Mouse (Mus musculus) forebrain, embryonic 13.5 days (tissue): Measurements from ENCODE around the gene Msmp. TPM values are rescaled to one million over a fixed set of nuclear protein-coding genes. Genes with fewer than 3 reads are reported as not detected.
"Not testable (repeated sequence)": the region's sequence is repeated elsewhere in the genome, so short reads cannot be mapped to it uniquely, and the experiment has no call there.

ENCODE experiments used
- ATAC-seq: fragments of 200-750 bp; cut with Nextera tagmentation; 2 replicates; pipeline ENCODE4 v1.8.0; 2017
- H3K27ac ChIP-seq: fragments of 300-500 bp; sonication (generic); 2 replicates; pipeline ENCODE4 v1.5.1; 2015; ENCODE audit warnings: inconsistent platforms, mild to moderate bottlenecking, moderate library complexity
- H3K27me3 ChIP-seq: fragments of 300-500 bp; sonication (generic); 2 replicates; pipeline ENCODE4 v1.6.1; 2015; ENCODE audit warnings: mild to moderate bottlenecking, inconsistent platforms
- H3K36me3 ChIP-seq: fragments of 300-500 bp; sonication (generic); 2 replicates; pipeline ENCODE4 v1.6.1; 2015; ENCODE audit warnings: mild to moderate bottlenecking, inconsistent platforms; ENCODE audit not compliant: poor library complexity, severe bottlenecking
- H3K4me1 ChIP-seq: fragments of 300-500 bp; sonication (generic); 2 replicates; pipeline ENCODE4 v1.6.1; 2015; ENCODE audit warnings: inconsistent platforms
- H3K4me2 ChIP-seq: fragments of 300-500 bp; sonication (generic); 2 replicates; pipeline ENCODE4 v1.6.1; 2015; ENCODE audit warnings: inconsistent platforms, mild to moderate bottlenecking, moderate library complexity
- H3K4me3 ChIP-seq: fragments of 300-500 bp; sonication (generic); 2 replicates; pipeline ENCODE4 v1.5.1; 2015; ENCODE audit warnings: mild to moderate bottlenecking, inconsistent platforms
- H3K9ac ChIP-seq: fragments of 300-500 bp; sonication (generic); 2 replicates; pipeline ENCODE4 v1.6.1; 2015; ENCODE audit warnings: mild to moderate bottlenecking, inconsistent platforms
- H3K9me3 ChIP-seq: fragments of 300-500 bp; sonication (generic); replicated peaks from 2 replicates; pipeline ENCODE4 v1.6.1; 2016; ENCODE audit warnings: inconsistent platforms
- WGBS: fragments of 180-500 bp; shearing (Covaris S2); methylation state at CpG from one replicate; pipeline ENCODE4 v1.1.7; 2015; 5-methylcytosine and 5-hydroxymethylcytosine counted together
- polyA plus RNA-seq: library from polyadenylated mRNA; unstranded; fragments of >200 nt; fragmentation: Nextera tagmentation; extraction: Ambion mirVana; gene quantifications from 2 replicates; pipeline ENCODE4 v1.2.1, GENCODE M21; 2015

Gene Msmp
- polyA plus RNA-seq, 1 experiment from 2014 or later: 1.8 TPM

DNA sequence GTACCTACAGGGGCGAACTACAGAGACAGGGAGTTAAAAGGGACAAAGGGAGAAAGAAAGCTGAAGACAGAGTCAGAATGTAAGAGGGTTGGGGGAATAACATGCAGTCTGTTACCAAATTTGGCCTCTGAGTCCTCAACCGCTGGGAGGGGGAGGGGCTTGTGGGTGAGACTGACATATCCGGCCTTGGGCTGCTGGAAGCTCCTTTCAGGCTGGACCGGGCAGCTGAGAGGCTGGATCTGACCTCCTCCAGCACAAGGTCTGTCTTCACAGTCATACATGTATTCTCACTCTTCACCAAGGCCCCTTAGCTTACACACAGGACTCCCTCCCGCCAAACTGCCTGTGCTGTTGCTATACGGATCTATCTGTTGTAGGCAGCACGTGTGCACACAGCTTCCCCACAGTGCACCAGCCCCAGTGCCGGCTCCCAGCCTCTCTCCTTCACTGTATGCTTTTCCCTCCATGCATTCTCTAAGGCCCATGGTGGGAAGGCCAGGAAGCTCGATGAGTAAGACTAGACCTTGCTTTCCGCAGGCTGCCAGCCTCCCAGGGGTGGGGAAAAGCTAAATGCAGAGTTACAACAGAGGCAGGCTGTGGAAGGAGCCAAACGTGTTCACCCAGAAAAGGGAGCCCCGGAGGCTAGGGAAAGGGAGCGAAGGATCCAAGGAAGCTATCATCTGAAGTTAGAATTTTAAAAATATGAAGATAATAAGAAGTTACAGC lies 25.5 kb downstream of the Msmp start:
- 0 out of 2 replicates have a peak overlapping the region, but pooled peaks have one; percentile 2 for H3K4me3 ChIP-seq
- 0 out of 2 replicates have a peak overlapping the region, but pooled peaks have one; percentile 14 for H3K27ac ChIP-seq
- no peaks in the 10 kb centered on the region for H3K9me3 ChIP-seq
- no peak for ATAC-seq
- peaks cover 31% of the 10 kb centered on the region for H3K36me3 ChIP-seq
- peaks cover 41% of the 10 kb centered on the region for H3K4me1 ChIP-seq
- WGBS: 39% methylated on average over 13 of the region's 13 CpGs
- H3K9ac ChIP-seq: peak overlapping the region; percentile 51
- peak overlapping the region; percentile 23; the same call in 1 of the 2 replicates for H3K4me2 ChIP-seq
- no peaks in the 10 kb centered on the region for H3K27me3 ChIP-seq

DNA sequence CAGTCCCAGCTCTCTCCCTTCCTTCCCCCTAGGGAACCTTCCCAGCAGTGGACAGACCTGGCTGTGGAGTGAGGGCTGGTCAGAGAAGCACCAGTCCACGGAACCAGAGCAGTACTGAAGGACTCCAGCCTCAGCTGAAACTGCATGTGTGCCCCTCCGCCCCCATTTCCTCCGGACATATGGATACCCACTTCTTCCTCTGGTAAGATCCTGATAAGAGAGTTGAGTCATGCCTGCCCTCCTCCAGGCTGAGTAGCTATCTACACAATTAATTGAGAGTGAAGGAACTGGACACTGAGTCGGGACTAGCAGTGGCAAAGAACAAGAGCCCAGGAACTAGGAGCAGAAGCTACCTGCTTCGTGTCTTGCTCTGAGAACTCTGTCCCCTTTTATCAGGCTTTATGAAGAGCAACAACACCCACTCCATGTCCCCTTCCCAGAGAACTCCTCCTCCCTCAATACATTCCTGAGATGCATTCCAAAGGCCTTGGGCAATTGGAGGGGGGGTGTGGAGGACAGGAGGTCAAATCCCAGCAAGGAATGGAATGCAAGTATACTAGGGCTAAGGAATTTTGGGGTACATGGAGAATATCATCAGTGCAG lies 26.2 kb downstream of the Msmp start:
- Histone ChIP-seq H3K36me3 (peaks cover 38% of the 10 kb centered on the region), H3K9ac (no peak overlapping the region; the same call in 1 of the 2 replicates)
- 60% methylated on average over 5 of the region's 5 CpGs for WGBS

DNA sequence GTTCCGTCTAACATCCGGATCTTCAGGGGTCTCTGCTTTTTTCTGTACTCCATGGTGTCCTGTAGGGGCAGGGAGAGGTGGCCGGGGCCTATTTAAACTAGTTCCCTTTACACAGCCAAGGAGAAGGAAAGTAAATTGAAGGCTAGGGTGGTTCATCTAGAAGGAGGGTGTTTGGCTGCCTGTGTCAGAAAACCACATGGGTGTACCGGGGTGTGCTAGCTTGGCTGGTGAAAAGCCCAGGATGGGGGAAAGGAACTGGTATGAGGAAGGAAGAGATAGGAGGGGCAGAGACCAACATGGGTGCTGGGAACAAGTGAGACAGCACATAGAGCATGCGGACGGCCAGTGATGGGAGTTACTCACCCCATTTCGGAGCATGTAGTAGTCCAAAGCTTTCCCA lies 28.4 kb downstream of the Msmp start:
- Histone ChIP-seq H3K9me3 (no peaks in the 10 kb centered on the region), H3K4me3 (no peak overlapping the region), H3K36me3 (peaks cover 60% of the 10 kb centered on the region), H3K27me3 (no peaks in the 10 kb centered on the region), H3K4me2 (no peak overlapping the region), H3K27ac (no peak overlapping the region), H3K4me1 (peaks cover 25% of the 10 kb centered on the region), H3K9ac (no peak overlapping the region)
- no peak for ATAC-seq
- WGBS: 97% methylated on average over 7 of the region's 7 CpGs

More for the DNA sequence above, 26.2 kb downstream of the Msmp start:
- no peaks in the 10 kb centered on the region for H3K27me3 ChIP-seq
- no peak overlapping the region for H3K4me3 ChIP-seq
- no peaks in the 10 kb centered on the region for H3K9me3 ChIP-seq
- 0 out of 2 replicates have a peak overlapping the region, but pooled peaks have one; percentile 14 for H3K27ac ChIP-seq
- H3K4me2 ChIP-seq: no peak overlapping the region
- H3K4me1 ChIP-seq: peaks cover 34% of the 10 kb centered on the region
- no peak for ATAC-seq

DNA sequence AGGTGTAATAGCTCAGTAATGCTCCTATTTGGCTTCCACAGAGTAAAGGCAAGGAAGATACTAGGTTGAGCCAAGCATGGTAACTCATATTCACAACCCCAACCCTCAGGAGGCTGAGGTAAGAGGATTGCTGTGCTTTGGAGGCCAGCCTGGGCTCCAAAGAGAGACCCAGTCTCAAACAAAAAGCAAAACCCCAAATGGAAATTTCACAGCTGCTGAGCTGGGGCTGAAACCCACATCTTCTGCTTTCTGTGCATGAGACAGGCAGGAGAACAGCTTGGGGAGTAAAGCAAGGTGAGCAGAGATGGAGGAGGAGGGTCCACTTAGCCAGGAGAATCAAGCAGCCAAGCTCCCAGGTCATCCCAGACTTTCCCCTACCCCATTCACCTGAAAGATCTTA lies 30.4 kb downstream of the Msmp start:
- Histone ChIP-seq H3K36me3 (peaks cover 78% of the 10 kb centered on the region), H3K27ac (no peak overlapping the region)

DNA sequence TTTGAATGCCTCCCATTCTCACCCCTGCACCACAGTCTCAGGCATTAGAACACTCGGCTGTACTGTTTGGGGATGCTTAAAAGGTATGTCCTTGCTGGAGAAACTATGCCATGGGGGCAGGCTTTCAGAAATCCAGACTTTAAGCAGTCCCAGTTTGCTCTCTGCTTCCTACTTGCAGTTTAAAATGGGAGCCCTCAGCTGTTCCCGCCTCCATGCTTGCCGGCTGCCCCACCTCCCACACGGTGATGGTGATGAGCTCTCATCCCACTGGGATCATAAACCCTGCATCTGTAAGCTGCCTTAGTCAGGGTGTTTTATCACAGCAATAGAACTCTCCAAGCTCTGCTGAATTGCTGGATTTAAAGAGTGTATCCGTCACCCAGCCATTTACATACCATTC lies 31.9 kb downstream of the Msmp start:
- no peak overlapping the region for H3K4me2 ChIP-seq
- H3K27ac ChIP-seq: no peak overlapping the region
- H3K36me3 ChIP-seq: peaks cover 91% of the 10 kb centered on the region
- H3K4me3 ChIP-seq: no peak overlapping the region
- H3K9ac ChIP-seq: no peak overlapping the region
- no peaks in the 10 kb centered on the region for H3K27me3 ChIP-seq
- no peaks in the 10 kb centered on the region for H3K9me3 ChIP-seq
- no peak for ATAC-seq
- WGBS: 96% methylated on average over 5 of the region's 5 CpGs
- no peaks in the 10 kb centered on the region for H3K4me1 ChIP-seq

More for the DNA sequence above, 30.4 kb downstream of the Msmp start:
- Histone ChIP-seq H3K4me1 (peaks cover 7% of the 10 kb centered on the region), H3K4me3 (no peak overlapping the region), H3K9ac (no peak overlapping the region), H3K27me3 (no peaks in the 10 kb centered on the region), H3K9me3 (no peaks in the 10 kb centered on the region), H3K4me2 (no peak overlapping the region)
- no peak for ATAC-seq

DNA sequence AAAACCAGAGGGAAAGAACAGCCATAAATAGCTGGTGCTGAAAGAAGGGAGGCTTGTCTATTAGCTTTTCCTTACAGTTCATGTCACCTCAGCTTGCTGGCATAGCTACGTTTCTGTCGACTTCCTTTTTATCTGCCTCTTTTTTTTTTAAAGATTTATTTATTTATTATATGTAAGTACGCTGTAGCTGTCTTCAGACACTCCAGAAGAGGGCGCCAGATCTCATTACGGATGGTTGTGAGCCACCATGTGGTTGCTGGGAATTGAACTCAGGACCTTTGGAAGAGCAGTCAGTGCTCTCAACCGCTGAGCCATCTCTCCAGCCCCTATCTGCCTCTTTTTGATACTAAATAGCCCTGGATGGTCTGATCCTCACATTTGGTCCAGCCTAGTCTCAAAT lies 32.4 kb downstream of the Msmp start:
- not testable (repeated sequence) for H3K27ac ChIP-seq, H3K9ac ChIP-seq, H3K9me3 ChIP-seq, ATAC-seq, H3K4me3 ChIP-seq, H3K27me3 ChIP-seq, H3K4me1 ChIP-seq, H3K4me2 ChIP-seq
- 92% methylated on average over 6 of the region's 6 CpGs for WGBS
- peaks cover 97% of the 10 kb centered on the region for H3K36me3 ChIP-seq

DNA sequence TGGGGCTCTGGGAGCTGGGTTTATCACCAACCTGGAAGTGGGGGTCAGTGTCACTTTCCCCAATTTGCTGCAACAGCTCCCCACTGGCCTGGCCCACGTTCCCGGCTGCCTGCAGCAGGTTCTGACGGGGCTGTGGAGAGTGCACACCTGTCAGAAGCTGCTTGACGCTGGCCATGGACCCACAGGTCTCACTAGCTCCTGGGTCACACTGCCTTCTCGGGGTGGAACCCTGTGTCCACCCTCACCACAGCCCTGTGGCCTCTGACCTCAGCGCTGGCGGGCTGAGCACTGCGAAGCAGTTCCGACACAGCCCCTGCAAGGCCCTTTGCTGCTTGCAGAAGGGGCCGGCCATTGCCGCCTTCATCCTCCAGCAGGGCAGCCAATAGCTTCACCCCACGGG lies 35.2 kb downstream of the Msmp start:
- H3K36me3 ChIP-seq: peaks cover 100% of the 10 kb centered on the region

DNA sequence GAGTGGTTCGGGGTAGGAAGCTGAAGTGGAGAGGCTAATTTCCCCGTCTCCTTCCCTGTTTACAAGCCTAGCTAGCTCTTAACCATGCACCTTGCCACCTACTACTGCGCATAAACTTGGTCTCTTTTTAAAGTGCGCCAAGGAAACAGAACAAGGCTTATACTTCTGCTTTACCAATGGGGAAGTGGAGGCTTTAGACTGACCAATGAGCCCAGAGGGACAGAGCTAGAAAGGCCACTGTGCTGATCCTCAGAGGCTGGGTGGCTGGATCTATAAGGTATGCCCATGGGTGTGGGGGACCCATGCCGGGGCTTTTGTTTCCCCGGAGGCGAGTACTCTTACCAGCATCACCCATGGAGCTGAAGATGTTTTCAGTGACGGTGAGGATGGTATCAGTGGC lies 37.1 kb downstream of the Msmp start:
- Histone ChIP-seq H3K27ac (no peak overlapping the region), H3K9me3 (no peaks in the 10 kb centered on the region), H3K36me3 (peaks cover 100% of the 10 kb centered on the region), H3K4me1 (no peaks in the 10 kb centered on the region), H3K4me3 (no peak overlapping the region), H3K9ac (no peak overlapping the region), H3K4me2 (no peak overlapping the region), H3K27me3 (no peaks in the 10 kb centered on the region)
- ATAC-seq: no peak
- 91% methylated on average over 8 of the region's 8 CpGs for WGBS

More for the DNA sequence above, 35.2 kb downstream of the Msmp start:
- WGBS: 88% methylated on average over 12 of the region's 12 CpGs
- H3K27ac ChIP-seq: no peak overlapping the region
- H3K27me3 ChIP-seq: no peaks in the 10 kb centered on the region
- no peaks in the 10 kb centered on the region for H3K4me1 ChIP-seq
- H3K4me2 ChIP-seq: no peak overlapping the region
- H3K9me3 ChIP-seq: no peaks in the 10 kb centered on the region
- no peak for ATAC-seq
- H3K9ac ChIP-seq: no peak overlapping the region
- H3K4me3 ChIP-seq: no peak overlapping the region

DNA sequence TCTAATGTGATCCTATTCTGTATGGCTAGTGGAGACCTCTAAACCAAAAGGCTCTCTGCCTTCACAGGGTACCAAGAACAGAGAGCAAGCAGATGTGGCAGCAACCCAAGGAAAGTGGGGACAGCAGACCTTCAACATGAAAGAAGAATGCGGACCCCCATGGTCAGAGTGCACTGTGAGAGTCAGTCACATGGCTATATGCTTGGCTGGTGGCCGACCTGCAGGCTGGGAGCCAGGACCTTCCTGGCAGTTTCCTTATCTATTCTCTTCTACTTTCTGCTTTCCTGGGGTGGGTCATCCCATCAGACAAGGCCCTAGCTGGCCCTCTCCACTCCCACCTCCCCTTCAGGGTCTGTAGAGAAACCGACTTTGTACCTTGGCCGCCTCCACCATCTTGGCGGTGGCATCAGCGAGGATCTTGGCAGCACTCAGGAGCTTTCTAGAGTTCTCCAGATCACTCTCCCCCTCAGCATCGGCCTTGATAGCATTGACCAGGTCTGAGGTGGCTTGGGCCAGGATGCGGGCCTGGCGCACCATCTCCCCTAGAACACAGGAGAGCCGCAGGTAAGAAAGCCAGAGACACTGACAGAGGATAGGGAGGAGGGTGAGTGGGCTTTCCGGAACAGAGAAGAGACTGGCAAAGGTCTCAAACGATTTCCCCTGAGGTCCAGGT lies 37.8 kb downstream of the Msmp start:
- Histone ChIP-seq H3K4me3 (no peak overlapping the region), H3K4me1 (no peaks in the 10 kb centered on the region), H3K36me3 (peaks cover 100% of the 10 kb centered on the region), H3K27me3 (no peaks in the 10 kb centered on the region), H3K27ac (no peak overlapping the region), H3K9ac (no peak overlapping the region), H3K9me3 (no peaks in the 10 kb centered on the region), H3K4me2 (no peak overlapping the region)
- no peak for ATAC-seq
- WGBS: 91% methylated on average over 12 of the region's 12 CpGs

DNA sequence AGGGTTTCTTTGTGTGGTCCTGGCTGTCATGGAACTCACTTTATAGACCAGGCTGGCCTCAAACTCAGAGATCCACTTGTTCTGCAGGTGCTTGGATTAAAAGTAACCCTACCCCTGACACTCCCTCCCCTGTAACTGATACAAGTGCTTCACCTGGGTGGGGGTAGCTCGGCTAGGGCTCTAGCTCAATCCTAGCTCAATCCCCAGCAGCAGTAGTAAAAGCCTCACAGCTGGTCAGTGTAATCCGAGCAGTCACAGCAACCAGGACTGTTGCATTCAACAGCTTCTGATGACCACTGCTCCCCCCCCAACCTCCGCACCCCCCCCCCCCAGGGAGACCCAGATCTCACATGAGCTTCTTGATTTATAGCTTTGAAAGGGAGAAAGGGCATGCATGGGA lies 42.2 kb downstream of the Msmp start:
- H3K9me3 ChIP-seq: no peaks in the 10 kb centered on the region
- no peak for ATAC-seq
- H3K27me3 ChIP-seq: no peaks in the 10 kb centered on the region
- H3K27ac ChIP-seq: no peak overlapping the region
- no peak overlapping the region for H3K4me2 ChIP-seq
- 82% methylated on average over 3 of the region's 3 CpGs for WGBS
- no peak overlapping the region for H3K9ac ChIP-seq
- H3K36me3 ChIP-seq: peaks cover 100% of the 10 kb centered on the region
- H3K4me3 ChIP-seq: no peak overlapping the region
- H3K4me1 ChIP-seq: no peaks in the 10 kb centered on the region

DNA sequence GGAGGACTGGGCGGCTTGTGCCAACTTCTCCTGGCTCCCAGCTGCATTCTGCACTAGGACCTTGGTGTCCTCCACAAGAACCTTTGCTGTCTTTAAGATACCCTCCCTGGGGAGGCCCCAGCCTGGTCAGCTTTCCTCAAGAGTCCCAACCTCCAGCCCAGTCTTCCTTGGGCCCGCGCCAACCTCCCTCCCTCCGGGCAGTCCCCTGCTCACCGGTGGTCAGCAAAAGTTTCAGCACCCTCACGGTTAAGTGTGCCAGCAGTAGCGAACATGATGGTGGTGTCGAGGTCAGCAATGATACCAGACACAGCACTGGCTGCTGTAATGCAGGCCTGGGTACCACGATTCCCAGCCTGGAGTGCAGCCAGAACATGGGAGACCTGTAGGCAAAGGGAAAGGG lies 48.3 kb downstream of the Msmp start:
- no peak overlapping the region for H3K9ac ChIP-seq
- H3K27me3 ChIP-seq: no peaks in the 10 kb centered on the region
- no peak overlapping the region for H3K27ac ChIP-seq
- no peaks in the 10 kb centered on the region for H3K9me3 ChIP-seq
- H3K4me3 ChIP-seq: no peak overlapping the region
- no peak overlapping the region for H3K4me2 ChIP-seq
- peaks cover 100% of the 10 kb centered on the region for H3K36me3 ChIP-seq
- H3K4me1 ChIP-seq: no peaks in the 10 kb centered on the region
- WGBS: 94% methylated on average over 9 of the region's 9 CpGs
- ATAC-seq: no peak

DNA sequence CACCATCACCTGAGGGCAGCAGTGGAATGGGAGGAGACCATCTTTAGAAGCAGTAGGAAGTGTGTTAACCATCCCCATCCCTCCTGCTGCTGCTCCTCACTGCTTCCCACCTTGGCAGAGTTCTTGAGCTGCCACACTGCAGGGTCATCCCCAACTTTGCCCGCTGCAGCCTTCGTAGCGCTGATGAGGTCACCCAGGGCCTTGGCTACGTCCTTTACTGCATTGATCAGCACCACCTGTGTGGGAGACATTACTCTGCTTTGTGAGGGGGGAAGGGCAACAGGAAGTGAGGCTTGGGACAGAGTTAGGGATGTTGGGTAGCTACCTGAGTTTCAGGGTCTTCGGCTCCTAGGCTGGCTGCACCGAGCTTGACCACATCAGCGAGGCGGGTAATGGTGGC lies 48.7 kb downstream of the Msmp start:
- Histone ChIP-seq H3K27ac (no peak overlapping the region), H3K4me3 (no peak overlapping the region), H3K4me2 (no peak overlapping the region), H3K9me3 (no peaks in the 10 kb centered on the region), H3K4me1 (no peaks in the 10 kb centered on the region), H3K9ac (no peak overlapping the region), H3K27me3 (no peaks in the 10 kb centered on the region), H3K36me3 (peaks cover 96% of the 10 kb centered on the region)
- WGBS: 97% methylated on average over 8 of the region's 8 CpGs
- no peak for ATAC-seq
